Comparison of ENCODE assay signal across 8 mouse cellular contexts in genomic region chr9:57536362-57536761, GRCm38 (mm10). TPM values are rescaled to one million over a fixed set of nuclear protein-coding genes. Genes with fewer than 3 reads are reported as not detected.
DNase-seq lines count a peak whose midpoint lies in the region; ATAC-seq and TF ChIP-seq lines count a peak whose summit lies in the region.
"Had no signal": no experiment of that assay in that cellular context is flagged by ENCODE, and none has a peak within 500 bp of the region (broad histone marks: within the 10 kb centered on the region; RNA-seq: fewer than 3 reads in every experiment).

No protein-coding gene starts in this region.

- peaks cover 9% of the 10 kb centered on the region for H3K4me1 ChIP-seq in limb, embryonic 11.5 days (ENCODE audit: control insufficient read depth, insufficient read depth, low read length)
- peaks cover 24% of the 10 kb centered on the region for H3K4me1 ChIP-seq in limb, embryonic 10.5 days
- peaks cover 6% of the 10 kb centered on the region for H3K4me1 ChIP-seq in cortical plate, adult 2 months (ENCODE audit: control insufficient read depth, insufficient read depth, low read length)
- H3K4me1 ChIP-seq in hindbrain, embryonic 12.5 days, result peaks cover 18% of the 10 kb centered on the region
- H3K4me1 ChIP-seq in midbrain, embryonic 13.5 days (replicated peaks), result peaks cover 21% of the 10 kb centered on the region

- WGBS in limb, embryonic 11.5 days, result 89% methylated on average over 5 of the region's 5 CpGs
- 93% methylated on average over 5 of the region's 5 CpGs for WGBS in limb, embryonic 10.5 days
- WGBS in hindbrain, embryonic 12.5 days, result 93% methylated on average over 5 of the region's 5 CpGs
- 90% methylated on average over 5 of the region's 5 CpGs for WGBS in midbrain, embryonic 13.5 days

- H3K27ac ChIP-seq in limb, embryonic 11.5 days (replicated peaks; ENCODE audit: low read depth, low read length), result no peak overlapping the region
- H3K27ac ChIP-seq in limb, embryonic 10.5 days, result no peak overlapping the region
- no peak overlapping the region for H3K27ac ChIP-seq in cortical plate, adult 2 months (ENCODE audit: insufficient read depth, low read length)
- H3K27ac ChIP-seq in hindbrain, embryonic 12.5 days, result no peak overlapping the region
- no peak overlapping the region for H3K27ac ChIP-seq in midbrain, embryonic 13.5 days

- H3K36me3 ChIP-seq in limb, embryonic 11.5 days (ENCODE audit: control insufficient read depth, insufficient read depth, low read length), result peaks cover 8% of the 10 kb centered on the region; the same call in 1 of the 2 replicates
- peaks cover 66% of the 10 kb centered on the region for H3K36me3 ChIP-seq in limb, embryonic 10.5 days
- H3K36me3 ChIP-seq in hindbrain, embryonic 12.5 days, result peaks cover 49% of the 10 kb centered on the region
- H3K36me3 ChIP-seq in midbrain, embryonic 13.5 days, result peaks cover 58% of the 10 kb centered on the region

- peak overlapping the region; percentile 77 for H3K4me3 ChIP-seq in limb, embryonic 11.5 days (ENCODE audit: low read depth, low read length)
- no peak overlapping the region for H3K4me3 ChIP-seq in limb, embryonic 10.5 days
- 0 out of 2 replicates have a peak overlapping the region, but pooled peaks have one; percentile 74 for H3K4me3 ChIP-seq in cortical plate, adult 2 months (ENCODE audit: insufficient read depth, low read length)
- H3K4me3 ChIP-seq in hindbrain, embryonic 12.5 days, result no peak overlapping the region
- H3K4me3 ChIP-seq in midbrain, embryonic 13.5 days (replicated peaks), result peak overlapping the region; percentile 72

- H3K9me3 ChIP-seq in limb, embryonic 11.5 days (ENCODE audit: control insufficient read depth, low read length), result no peaks in the 10 kb centered on the region
- no peaks in the 10 kb centered on the region for H3K9me3 ChIP-seq in limb, embryonic 10.5 days (replicated peaks)
- no peaks in the 10 kb centered on the region for H3K9me3 ChIP-seq in hindbrain, embryonic 12.5 days (replicated peaks)
- H3K9me3 ChIP-seq in midbrain, embryonic 13.5 days, result no peaks in the 10 kb centered on the region

- no peak overlapping the region for H3K9ac ChIP-seq in limb, embryonic 11.5 days (ENCODE audit: low read length)
- no peak overlapping the region for H3K9ac ChIP-seq in hindbrain, embryonic 12.5 days
- no peak overlapping the region; the same call in 1 of the 2 replicates for H3K9ac ChIP-seq in midbrain, embryonic 13.5 days (replicated peaks)

- no peak for TF ChIP-seq CTCF in cortical plate, adult 2 months (IDR thresholded peaks at IDR 0.05; ENCODE audit: extremely low read depth, insufficient read depth, low read length)

- H3K4me2 ChIP-seq in limb, embryonic 11.5 days (ENCODE audit: low read depth, severe bottlenecking), result no peak overlapping the region
- H3K4me2 ChIP-seq in hindbrain, embryonic 12.5 days (replicated peaks), result peak overlapping the region; percentile 78
- H3K4me2 ChIP-seq in midbrain, embryonic 13.5 days (replicated peaks), result peak overlapping the region; percentile 87

- ATAC-seq in limb, embryonic 11.5 days (ENCODE audit: insufficient number of reproducible peaks, low FRiP score, low TSS enrichment, low read depth), result no peak
- ATAC-seq in hindbrain, embryonic 12.5 days (ENCODE audit: low FRiP score), result no peak
- ATAC-seq in midbrain, embryonic 13.5 days, result no peak

- DNase-seq in limb, embryonic 11.5 days (ENCODE audit: low spot score), result no peak
- DNase-seq in limb, embryonic 10.5 days (ENCODE audit: low spot score), result no peak
- DNase-seq in thymus, postnatal 36 days, result no peak
- DNase-seq in B cell, adult 2 months, result no peak
- DNase-seq: cerebellum, postnatal 10 days had no signal

- H3K27me3 ChIP-seq in limb, embryonic 11.5 days (ENCODE audit: control insufficient read depth, insufficient read depth, low read length), result no peaks in the 10 kb centered on the region
- no peaks in the 10 kb centered on the region for H3K27me3 ChIP-seq in limb, embryonic 10.5 days (ENCODE audit: low read depth, poor library complexity, severe bottlenecking)
- H3K27me3 ChIP-seq in hindbrain, embryonic 12.5 days, result no peaks in the 10 kb centered on the region
- H3K27me3 ChIP-seq in midbrain, embryonic 13.5 days, result no peaks in the 10 kb centered on the region

- no peak for TF ChIP-seq POLR2A in cortical plate, adult 2 months (IDR thresholded peaks at IDR 0.05; ENCODE audit: extremely low read depth, insufficient read depth, low read length)

RNA-seq across cellular contexts. Expression of gene Fam219b, which starts 1.0 kb away (rescaled TPM):
- 16.8 and 17.8 TPM in 2 replicates for polyA plus RNA-seq in limb, embryonic 11.5 days (2014; fragmentation: Nextera tagmentation; extraction: Ambion mirVana)
- 17.7 and 18.3 TPM in 2 replicates for polyA plus RNA-seq in limb, embryonic 10.5 days (2016; fragmentation: Nextera tagmentation; extraction: Ambion mirVana)
- 9.5 and 10.9 TPM in 2 replicates for polyA plus RNA-seq in cortical plate, adult 2 months (2012; rRNA removed)
- polyA plus RNA-seq in hindbrain, embryonic 12.5 days (2016; fragmentation: Nextera tagmentation; extraction: Ambion mirVana), result 20.0 and 21.0 TPM in 2 replicates
- polyA plus RNA-seq in midbrain, embryonic 13.5 days (2015; fragmentation: Nextera tagmentation; extraction: Ambion mirVana), result 23.2 and 24.2 TPM in 2 replicates

RNA-seq across cellular contexts. Expression of gene Cox5a, which starts 15.3 kb away (rescaled TPM):
- 622 and 641 TPM in 2 replicates for polyA plus RNA-seq in limb, embryonic 11.5 days (2014; fragmentation: Nextera tagmentation; extraction: Ambion mirVana)
- 635 and 703 TPM in 2 replicates for polyA plus RNA-seq in limb, embryonic 10.5 days (2016; fragmentation: Nextera tagmentation; extraction: Ambion mirVana)
- 384 and 401 TPM in 2 replicates for polyA plus RNA-seq in cortical plate, adult 2 months (2012; rRNA removed)
- polyA plus RNA-seq in hindbrain, embryonic 12.5 days (2016; fragmentation: Nextera tagmentation; extraction: Ambion mirVana), result 655 and 680 TPM in 2 replicates
- polyA plus RNA-seq in midbrain, embryonic 13.5 days (2015; fragmentation: Nextera tagmentation; extraction: Ambion mirVana), result 809 and 819 TPM in 2 replicates

RNA-seq across cellular contexts. Expression of gene Mpi, which starts 16.2 kb away (rescaled TPM):
- polyA plus RNA-seq in limb, embryonic 11.5 days (2014; fragmentation: Nextera tagmentation; extraction: Ambion mirVana), result 43.5 and 43.8 TPM in 2 replicates
- polyA plus RNA-seq in limb, embryonic 10.5 days (2016; fragmentation: Nextera tagmentation; extraction: Ambion mirVana), result 60.0 and 61.3 TPM in 2 replicates
- polyA plus RNA-seq in cortical plate, adult 2 months (2012; rRNA removed), result 101 and 102 TPM in 2 replicates
- polyA plus RNA-seq in hindbrain, embryonic 12.5 days (2016; fragmentation: Nextera tagmentation; extraction: Ambion mirVana), result 59.2 and 61.4 TPM in 2 replicates
- 72.2 and 79.2 TPM in 2 replicates for polyA plus RNA-seq in midbrain, embryonic 13.5 days (2015; fragmentation: Nextera tagmentation; extraction: Ambion mirVana)

RNA-seq across cellular contexts. Expression of gene Scamp2, which starts 24.4 kb away (rescaled TPM):
- 44.4 and 44.7 TPM in 2 replicates for polyA plus RNA-seq in limb, embryonic 11.5 days (2014; fragmentation: Nextera tagmentation; extraction: Ambion mirVana)
- 37.4 and 41.9 TPM in 2 replicates for polyA plus RNA-seq in limb, embryonic 10.5 days (2016; fragmentation: Nextera tagmentation; extraction: Ambion mirVana)
- 41.7 and 45.2 TPM in 2 replicates for polyA plus RNA-seq in cortical plate, adult 2 months (2012; rRNA removed)
- 61.9 and 63.3 TPM in 2 replicates for polyA plus RNA-seq in hindbrain, embryonic 12.5 days (2016; fragmentation: Nextera tagmentation; extraction: Ambion mirVana)
- polyA plus RNA-seq in midbrain, embryonic 13.5 days (2015; fragmentation: Nextera tagmentation; extraction: Ambion mirVana), result 54.2 and 57.5 TPM in 2 replicates

RNA-seq across cellular contexts. Expression of gene Rpp25, which starts 32.5 kb away (rescaled TPM):
- 0.35 and 0.44 TPM in 2 replicates for polyA plus RNA-seq in limb, embryonic 11.5 days (2014; fragmentation: Nextera tagmentation; extraction: Ambion mirVana)
- 0.55 and 1.2 TPM in 2 replicates for polyA plus RNA-seq in limb, embryonic 10.5 days (2016; fragmentation: Nextera tagmentation; extraction: Ambion mirVana)
- polyA plus RNA-seq in cortical plate, adult 2 months (2012; rRNA removed), result 15.1 and 16.0 TPM in 2 replicates
- polyA plus RNA-seq in hindbrain, embryonic 12.5 days (2016; fragmentation: Nextera tagmentation; extraction: Ambion mirVana), result 7.3 and 7.6 TPM in 2 replicates
- 19.5 and 27.6 TPM in 2 replicates for polyA plus RNA-seq in midbrain, embryonic 13.5 days (2015; fragmentation: Nextera tagmentation; extraction: Ambion mirVana)

Comparison
In these comparisons a context has a peak if more than half of its experiments do, and no peak if none do; other contexts are left out.
1. H3K4me3 ChIP-seq: peak in limb, embryonic 11.5 days (single experiment), cortical plate, adult 2 months (single experiment) and midbrain, embryonic 13.5 days (single experiment); none in limb, embryonic 10.5 days (single experiment) and hindbrain, embryonic 12.5 days (single experiment).